Mouse (Mus musculus): ENCODE results near the gene Nrsn2. TPM values are rescaled to one million over a fixed set of nuclear protein-coding genes. Genes with fewer than 3 reads are reported as not detected.

The Nrsn2 gene
- polyA plus RNA-seq, 1 experiment from 2014 or later: 14.4 TPM

GRCm38 (mm10) chr2:152349842-152350540, 26.4 kb downstream of the Nrsn2 start:
- Histone ChIP-seq H3K36me3 (no peaks in the 10 kb centered on the region), H3K4me2 (replicated peaks) (no peak overlapping the region), H3K9me3 (replicated peaks) (no peaks in the 10 kb centered on the region), H3K27me3 (peaks cover 6% of the 10 kb centered on the region), H3K9ac (no peak overlapping the region), H3K4me3 (no peak overlapping the region), H3K27ac (no peak overlapping the region), H3K4me1 (no peaks in the 10 kb centered on the region)
- ATAC-seq (ENCODE audit: low FRiP score): no peak
- 92% methylated on average over 8 of the region's 8 CpGs for WGBS

- Histone ChIP-seq H3K9ac (no peak overlapping the region), H3K27me3 (peaks cover 13% of the 10 kb centered on the region), H3K4me1 (peaks cover 4% of the 10 kb centered on the region; the same call in 1 of the 2 replicates), H3K9me3 (replicated peaks) (no peaks in the 10 kb centered on the region), H3K27ac (no peak overlapping the region), H3K36me3 (no peaks in the 10 kb centered on the region), H3K4me2 (replicated peaks) (no peak overlapping the region), H3K4me3 (no peak overlapping the region)
- WGBS: 90% methylated on average over 6 of the region's 6 CpGs
- ATAC-seq (ENCODE audit: low FRiP score): no peak
Observed at GRCm38 (mm10) chr2:152349205-152349604, 27.2 kb downstream of the Nrsn2 start.

GRCm38 (mm10) chr2:152347722-152348121, 28.7 kb downstream of the Nrsn2 start:
- Histone ChIP-seq H3K27ac (no peak overlapping the region), H3K27me3 (peaks cover 13% of the 10 kb centered on the region), H3K4me3 (no peak overlapping the region), H3K4me1 (peaks cover 14% of the 10 kb centered on the region), H3K9ac (no peak overlapping the region), H3K36me3 (no peaks in the 10 kb centered on the region), H3K4me2 (replicated peaks) (no peak overlapping the region), H3K9me3 (replicated peaks) (no peaks in the 10 kb centered on the region)
- no peak for ATAC-seq (ENCODE audit: low FRiP score)
- WGBS: 76% methylated on average over 2 of the region's 2 CpGs

GRCm38 (mm10) chr2:152346776-152347465, 29.5 kb downstream of the Nrsn2 start:
- WGBS: 49% methylated on average over 9 of the region's 9 CpGs
- Histone ChIP-seq H3K9ac (no peak overlapping the region; the same call in 1 of the 2 replicates), H3K36me3 (no peaks in the 10 kb centered on the region), H3K9me3 (replicated peaks) (no peaks in the 10 kb centered on the region), H3K27me3 (peaks cover 13% of the 10 kb centered on the region), H3K4me3 (no peak overlapping the region), H3K4me1 (peaks cover 14% of the 10 kb centered on the region), H3K27ac (no peak overlapping the region), H3K4me2 (replicated peaks) (no peak overlapping the region)
- no peak for ATAC-seq (ENCODE audit: low FRiP score)

GRCm38 (mm10) chr2:152345393-152345792, 31.0 kb downstream of the Nrsn2 start:
- peaks cover 14% of the 10 kb centered on the region for H3K4me1 ChIP-seq
- H3K27me3 ChIP-seq: peaks cover 13% of the 10 kb centered on the region
- no peak overlapping the region for H3K4me2 ChIP-seq (replicated peaks)
- no peak overlapping the region for H3K4me3 ChIP-seq
- H3K36me3 ChIP-seq: no peaks in the 10 kb centered on the region
- no peak for ATAC-seq (ENCODE audit: low FRiP score)
- H3K9ac ChIP-seq: no peak overlapping the region
- H3K9me3 ChIP-seq (replicated peaks): no peaks in the 10 kb centered on the region
- 62% methylated on average over 6 of the region's 6 CpGs for WGBS
- H3K27ac ChIP-seq: no peak overlapping the region

- Histone ChIP-seq H3K4me3 (peak overlapping the region; percentile 52; the same call in 1 of the 2 replicates), H3K4me1 (peaks cover 14% of the 10 kb centered on the region), H3K27me3 (peaks cover 13% of the 10 kb centered on the region), H3K9me3 (replicated peaks) (no peaks in the 10 kb centered on the region), H3K27ac (no peak overlapping the region), H3K9ac (no peak overlapping the region), H3K36me3 (no peaks in the 10 kb centered on the region), H3K4me2 (replicated peaks) (no peak overlapping the region)
- WGBS: 60% methylated on average over 5 of the region's 5 CpGs
- no peak for ATAC-seq (ENCODE audit: low FRiP score)
Observed at GRCm38 (mm10) chr2:152344909-152345308, 31.5 kb downstream of the Nrsn2 start.

GRCm38 (mm10) chr2:152344361-152344760, 32.1 kb downstream of the Nrsn2 start:
- no peaks in the 10 kb centered on the region for H3K36me3 ChIP-seq
- 11% methylated on average over 10 of the region's 10 CpGs for WGBS
- H3K27me3 ChIP-seq: peaks cover 13% of the 10 kb centered on the region
- ATAC-seq (ENCODE audit: low FRiP score): peak; percentile 16; the same call in 1 of the 2 replicates
- peak overlapping the region; percentile 60 for H3K9ac ChIP-seq
- H3K27ac ChIP-seq: no peak overlapping the region
- peak overlapping the region; percentile 52 for H3K4me3 ChIP-seq
- H3K9me3 ChIP-seq (replicated peaks): no peaks in the 10 kb centered on the region
- H3K4me2 ChIP-seq (replicated peaks): peak overlapping the region; percentile 93
- peaks cover 14% of the 10 kb centered on the region for H3K4me1 ChIP-seq

GRCm38 (mm10) chr2:152343329-152344213, 32.9 kb downstream of the Nrsn2 start, which contains the start of gene Trib3:
Trib3 (minus strand) TSS chr2:152344032.
- H3K4me1 ChIP-seq: peaks cover 14% of the 10 kb centered on the region
- peak within 1 kb of the TSS; percentile 93 for H3K4me2 ChIP-seq (replicated peaks)
- no peaks in the 10 kb centered on the region for H3K9me3 ChIP-seq (replicated peaks)
- H3K27me3 ChIP-seq: peaks cover 13% of the 10 kb centered on the region
- H3K4me3 ChIP-seq: peak within 1 kb of the TSS; percentile 52
- ATAC-seq (ENCODE audit: low FRiP score): peak; percentile 80
- H3K36me3 ChIP-seq: no peaks in the 10 kb centered on the region
- peak within 1 kb of the TSS; percentile 64 for H3K27ac ChIP-seq
- under 1% methylated on average over 52 of the region's 52 CpGs for WGBS
- H3K9ac ChIP-seq: peak within 1 kb of the TSS; percentile 60

GRCm38 (mm10) chr2:152339631-152340179, 36.7 kb downstream of the Nrsn2 start:
- no peak overlapping the region for H3K27ac ChIP-seq
- ATAC-seq (ENCODE audit: low FRiP score): no peak
- no peak overlapping the region for H3K9ac ChIP-seq
- H3K4me1 ChIP-seq: peaks cover 14% of the 10 kb centered on the region
- H3K9me3 ChIP-seq (replicated peaks): no peaks in the 10 kb centered on the region
- no peak overlapping the region for H3K4me2 ChIP-seq (replicated peaks)
- H3K36me3 ChIP-seq: no peaks in the 10 kb centered on the region
- peaks cover 5% of the 10 kb centered on the region; the same call in 1 of the 2 replicates for H3K27me3 ChIP-seq
- 86% methylated on average over 22 of the region's 22 CpGs for WGBS
- no peak overlapping the region for H3K4me3 ChIP-seq

- no peak overlapping the region for H3K9ac ChIP-seq
- no peaks in the 10 kb centered on the region for H3K27me3 ChIP-seq
- 86% methylated on average over 13 of the region's 13 CpGs for WGBS
Observed at GRCm38 (mm10) chr2:152338319-152338718, 38.1 kb downstream of the Nrsn2 start.

GRCm38 (mm10) chr2:152337591-152338212, 38.7 kb downstream of the Nrsn2 start:
- no peak overlapping the region for H3K27ac ChIP-seq
- no peaks in the 10 kb centered on the region; the same call in 1 of the 2 replicates for H3K4me1 ChIP-seq
- H3K9ac ChIP-seq: no peak overlapping the region
- no peaks in the 10 kb centered on the region for H3K36me3 ChIP-seq
- no peaks in the 10 kb centered on the region for H3K27me3 ChIP-seq
- H3K9me3 ChIP-seq (replicated peaks): no peaks in the 10 kb centered on the region
- no peak overlapping the region for H3K4me3 ChIP-seq
- ATAC-seq (ENCODE audit: low FRiP score): no peak
- no peak overlapping the region for H3K4me2 ChIP-seq (replicated peaks)
- 90% methylated on average over 11 of the region's 11 CpGs for WGBS

More at GRCm38 (mm10) chr2:152338319-152338718, 38.1 kb downstream of the Nrsn2 start:
- H3K4me1 ChIP-seq: peaks cover 6% of the 10 kb centered on the region; the same call in 1 of the 2 replicates
- H3K27ac ChIP-seq: no peak overlapping the region
- H3K4me3 ChIP-seq: no peak overlapping the region
- no peak overlapping the region for H3K4me2 ChIP-seq (replicated peaks)
- ATAC-seq (ENCODE audit: low FRiP score): no peak
- H3K36me3 ChIP-seq: no peaks in the 10 kb centered on the region
- no peaks in the 10 kb centered on the region for H3K9me3 ChIP-seq (replicated peaks)

Data from hindbrain, embryonic 12.5 days (tissue).